Mouse (Mus musculus) midbrain, postnatal 0 days (tissue): ENCODE measurements around the gene Scamp4. TPM values are rescaled to one million over a fixed set of nuclear protein-coding genes. Genes with fewer than 3 reads are reported as not detected.

Source experiments
- ATAC-seq: fragments of 200-750 bp; cut with Nextera tagmentation; 2 replicates; pipeline ENCODE4 v1.8.0; 2017; ENCODE audit warnings: moderate number of reproducible peaks, mild to moderate bottlenecking, moderate TSS enrichment, moderate library complexity; ENCODE audit not compliant: low FRiP score
- DNase-seq: peaks from one replicate; pipeline ENCODE4 v3.0.0-alpha.2; 2015; ENCODE audit warnings: low spot score
- H3K27ac ChIP-seq: fragments of 300-500 bp; sonication (generic); 2 replicates; pipeline ENCODE4 v1.5.1; 2014; ENCODE audit warnings: low read depth, mild to moderate bottlenecking, low read length, mixed read lengths
- H3K27me3 ChIP-seq: fragments of 300-500 bp; sonication (generic); 2 replicates; pipeline ENCODE4 v1.6.1; 2014; ENCODE audit warnings: low read length, control low read depth, mixed read lengths; ENCODE audit not compliant: insufficient read depth
- H3K36me3 ChIP-seq: fragments of 300-500 bp; sonication (generic); 2 replicates; pipeline ENCODE4 v1.6.1; 2014; ENCODE audit warnings: low read length, control low read depth, mixed read lengths; ENCODE audit not compliant: insufficient read depth
- H3K4me1 ChIP-seq: fragments of 300-500 bp; sonication (generic); 2 replicates; pipeline ENCODE4 v1.6.1; 2014; ENCODE audit warnings: mild to moderate bottlenecking, control low read depth, antibody characterized with exemption, low read length, mixed read lengths; ENCODE audit not compliant: insufficient read depth
- H3K4me2 ChIP-seq: fragments of 300-500 bp; sonication (generic); 2 replicates; pipeline ENCODE4 v1.6.1; 2014; ENCODE audit warnings: low read depth, mild to moderate bottlenecking, low read length, mixed read lengths; ENCODE audit not compliant: poor library complexity, severe bottlenecking
- H3K4me3 ChIP-seq: fragments of 300-500 bp; sonication (generic); 2 replicates; pipeline ENCODE4 v1.5.1; 2014; ENCODE audit warnings: low read depth, mild to moderate bottlenecking, low read length, moderate library complexity
- H3K9ac ChIP-seq: fragments of 300-500 bp; sonication (generic); replicated peaks from 2 replicates; pipeline ENCODE4 v1.6.1; 2014; ENCODE audit warnings: mild to moderate bottlenecking, low read length, moderate library complexity, mixed read lengths; ENCODE audit not compliant: poor library complexity, severe bottlenecking
- H3K9me3 ChIP-seq: fragments of 300-500 bp; sonication (generic); 2 replicates; pipeline ENCODE4 v1.6.1; 2016; ENCODE audit warnings: low read length, control low read depth
- CTCF ChIP-seq: IDR thresholded peaks from 2 replicates; pipeline ENCODE4 v1.5.1; 2016; ENCODE audit warnings: antibody characterized with exemption, mild to moderate bottlenecking
- WGBS: fragments of 180-500 bp; shearing (Covaris S2); extraction: QIAGEN DNeasy Blood & Tissue Kit; methylation state at CpG from one replicate; pipeline ENCODE4 v1.1.7; 2014; 5-methylcytosine and 5-hydroxymethylcytosine counted together
- polyA plus RNA-seq: library from polyadenylated mRNA; unstranded; fragments of >200 nt; fragmentation: Nextera tagmentation; extraction: Ambion mirVana; gene quantifications from 2 replicates; pipeline ENCODE4 v1.2.1, GENCODE M21; 2015
- total RNA-seq: library from RNA; depleted of rRNA; stranded (reverse); fragments of >200 nt; gene quantifications from 2 replicates; pipeline ENCODE4 v1.2.3, GENCODE M21; 2014

Gene Scamp4
- total and polyA plus RNA-seq, 2 experiments from 2014 or later: 32.4 to 73.1 TPM

DNA sequence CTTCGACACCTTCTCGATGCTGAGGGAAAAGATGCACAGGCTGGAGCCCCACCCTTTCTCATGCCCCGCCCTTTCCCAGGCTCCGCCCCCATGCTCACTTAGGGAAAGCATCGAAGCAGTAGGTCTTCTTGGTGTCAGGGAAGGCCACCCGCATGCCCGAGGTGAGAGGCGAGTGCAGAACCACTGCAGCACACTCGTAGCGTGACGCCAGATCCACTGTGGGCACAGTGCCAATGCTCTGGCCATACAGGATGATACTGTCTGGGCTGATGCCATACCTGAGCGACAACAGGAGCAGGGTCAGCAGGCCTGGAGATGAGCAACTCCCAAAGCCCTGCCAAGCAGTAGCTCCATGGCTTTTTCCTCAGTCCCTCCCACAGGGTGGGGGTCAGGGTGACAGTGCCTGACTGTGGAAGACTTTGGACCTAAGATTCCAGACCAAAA lies 18.6 kb upstream of the Scamp4 start:
- TF ChIP-seq CTCF: no peak
- H3K9me3 ChIP-seq: no peaks in the 10 kb centered on the region
- peaks cover 8% of the 10 kb centered on the region for H3K4me1 ChIP-seq
- DNase-seq (no peak), ATAC-seq (peak; percentile 45)
- no peak overlapping the region for H3K27ac ChIP-seq
- no peaks in the 10 kb centered on the region for H3K27me3 ChIP-seq
- peaks cover 28% of the 10 kb centered on the region for H3K36me3 ChIP-seq
- H3K4me3 ChIP-seq: no peak overlapping the region
- 61% methylated on average over 12 of the region's 12 CpGs for WGBS
- H3K4me2 ChIP-seq: no peak overlapping the region
- no peak overlapping the region for H3K9ac ChIP-seq

DNA sequence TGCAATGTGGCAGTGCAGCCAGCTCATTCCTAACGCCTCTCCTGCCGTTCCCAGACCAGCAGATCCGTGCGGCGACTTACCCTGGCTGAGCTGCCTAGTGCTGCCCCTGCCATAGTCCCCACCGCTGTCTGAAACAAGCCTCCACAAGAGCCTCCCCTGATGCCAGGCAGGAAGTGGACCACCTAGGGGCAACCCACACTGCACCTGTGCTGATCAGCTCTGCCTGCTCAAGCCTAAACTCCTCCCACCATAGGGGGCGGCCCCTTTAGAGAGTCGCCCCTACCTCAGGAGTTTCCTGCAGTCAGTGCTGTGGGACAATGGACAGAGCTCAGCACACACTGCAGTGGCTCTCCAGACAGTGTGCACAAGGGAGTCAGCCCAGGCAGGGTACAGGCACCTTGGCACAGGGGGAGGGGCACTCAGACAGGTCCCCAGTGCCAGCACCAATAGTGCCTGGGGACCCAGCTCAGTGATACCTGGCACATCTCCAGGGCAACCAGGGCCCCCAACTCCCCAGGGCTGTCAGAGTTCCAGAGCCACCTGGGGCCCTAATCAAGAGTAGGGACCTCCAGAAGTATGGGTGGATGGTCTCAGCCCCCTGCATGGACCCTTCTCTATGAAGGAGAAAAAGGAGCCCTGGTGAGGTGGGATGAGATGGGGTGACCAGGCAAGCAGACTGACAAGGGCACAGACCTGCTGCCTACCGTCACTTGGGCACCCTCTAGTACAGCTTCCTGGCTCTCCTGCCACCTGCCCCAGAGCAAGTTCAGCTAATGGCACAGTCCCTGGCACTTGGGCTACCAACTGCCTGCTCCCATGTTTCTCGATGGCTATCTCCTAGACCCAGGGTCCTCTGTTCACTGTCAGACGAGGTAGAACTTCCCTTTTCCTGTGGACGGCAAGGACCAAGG lies 17.8 kb upstream of the Scamp4 start:
- H3K36me3 ChIP-seq: peaks cover 28% of the 10 kb centered on the region
- no peaks in the 10 kb centered on the region for H3K27me3 ChIP-seq
- H3K4me1 ChIP-seq: peaks cover 12% of the 10 kb centered on the region
- ATAC-seq (no peak), DNase-seq (no peak)
- WGBS: 76% methylated on average over 12 of the region's 12 CpGs
- no peak overlapping the region for H3K27ac ChIP-seq
- no peak for TF ChIP-seq CTCF
- no peaks in the 10 kb centered on the region for H3K9me3 ChIP-seq
- no peak overlapping the region for H3K9ac ChIP-seq
- no peak overlapping the region for H3K4me2 ChIP-seq
- no peak overlapping the region for H3K4me3 ChIP-seq

GRCm38 (mm10) chr10:80585581-80585980 lies 17.1 kb upstream of the Scamp4 start:
- TF ChIP-seq CTCF: no peak
- Histone ChIP-seq H3K4me3 (no peak overlapping the region), H3K9me3 (no peaks in the 10 kb centered on the region), H3K36me3 (peaks cover 28% of the 10 kb centered on the region), H3K27me3 (no peaks in the 10 kb centered on the region), H3K27ac (no peak overlapping the region), H3K4me2 (no peak overlapping the region), H3K9ac (no peak overlapping the region), H3K4me1 (peaks cover 12% of the 10 kb centered on the region)
- 93% methylated on average over 8 of the region's 8 CpGs for WGBS
- DNase-seq: no peak
- ATAC-seq: no peak

GRCm38 (mm10) chr10:80586407-80587304 lies 16.0 kb upstream of the Scamp4 start:
- Histone ChIP-seq H3K9me3 (no peaks in the 10 kb centered on the region), H3K4me1 (peaks cover 12% of the 10 kb centered on the region), H3K27ac (0 out of 2 replicates have a peak overlapping the region, but pooled peaks have one; percentile 47), H3K4me2 (no peak overlapping the region), H3K9ac (no peak overlapping the region), H3K4me3 (no peak overlapping the region), H3K27me3 (no peaks in the 10 kb centered on the region), H3K36me3 (peaks cover 28% of the 10 kb centered on the region)
- no peak for DNase-seq
- no peak for ATAC-seq
- WGBS: 95% methylated on average over 50 of the region's 51 CpGs
- TF ChIP-seq CTCF: no peak

- no peaks in the 10 kb centered on the region for H3K9me3 ChIP-seq
- H3K4me2 ChIP-seq: no peak overlapping the region
- no peak overlapping the region for H3K4me3 ChIP-seq
- no peaks in the 10 kb centered on the region for H3K27me3 ChIP-seq
- H3K36me3 ChIP-seq: peaks cover 28% of the 10 kb centered on the region
- ATAC-seq: no peak
- TF ChIP-seq CTCF: no peak
- 29% methylated on average over 2 of the region's 4 CpGs for WGBS
- DNase-seq: no peak
- H3K4me1 ChIP-seq: peaks cover 12% of the 10 kb centered on the region
- H3K9ac ChIP-seq: no peak overlapping the region
- 0 out of 2 replicates have a peak overlapping the region, but pooled peaks have one; percentile 47 for H3K27ac ChIP-seq
These were observed 15.4 kb upstream of the Scamp4 start for GRCm38 (mm10) chr10:80587305-80587657.
